Mouse (Mus musculus) fat pad, adult 2 months (tissue): ENCODE data around the gene Il15ra.

Source experiments
- DNase-seq: peaks from one replicate; pipeline ENCODE4 v3.0.0-alpha.2; 2011; ENCODE audit warnings: low read depth, low spot score; ENCODE audit errors: extremely low read depth

The Il15ra gene

GRCm38 (mm10) chr2:11777091-11778068, 72.3 kb downstream of the Il15ra start, which contains the start of the genes Fbh1 and Ankrd16:
Gene Fbh1 (minus strand): TSS chr2:11777582.
Gene Ankrd16 (plus strand): TSS chr2:11777876.
- peak; percentile 100 for DNase-seq

- DNase-seq = peak; percentile 30
Measured at GRCm38 (mm10) chr2:11778087-11778823, 73.2 kb downstream of the Il15ra start.
